Mouse (Mus musculus) thymus, adult 2 months (tissue): ENCODE measurements around the gene Zcwpw1.
"Not testable (repeated sequence)": the region's sequence is repeated elsewhere in the genome, so short reads cannot be mapped to it uniquely, and the experiment has no call there.

Source experiments
- CTCF ChIP-seq: fragments of 200-500 bp; IDR thresholded peaks from 2 replicates; pipeline ENCODE4 v1.5.1; 2012; ENCODE audit warnings: mild to moderate bottlenecking, control low read depth, low read length, moderate library complexity, borderline replicate concordance; ENCODE audit not compliant: control insufficient read depth, poor library complexity, insufficient read depth; ENCODE audit errors: extremely low read depth
- POLR2A ChIP-seq: fragments of 200-500 bp; IDR thresholded peaks from 2 replicates; pipeline ENCODE4 v1.6.1; 2012; ENCODE audit warnings: mild to moderate bottlenecking, low read length, control low read depth, moderate library complexity; ENCODE audit not compliant: control insufficient read depth, poor library complexity, insufficient read depth; ENCODE audit errors: extremely low read depth

GRCm38 (mm10) chr5:137837110-137837509, 49.5 kb downstream of the Zcwpw1 start:
- not testable (repeated sequence) for TF ChIP-seq CTCF, POLR2A
